Mouse (Mus musculus): ENCODE data around the gene Arl8a. TPM values are rescaled to one million over a fixed set of nuclear protein-coding genes. Genes with fewer than 3 reads are reported as not detected.

Arl8a gene
- polyA plus RNA-seq, 1 experiment, result 51.4 TPM

- Histone ChIP-seq H3ac (ENCODE audit: control insufficient read depth, insufficient read length, low read depth) (no peak overlapping the region), H3K4me3 (ENCODE audit: insufficient read depth, poor library complexity, severe bottlenecking) (no peak overlapping the region), H3K27me3 (ENCODE audit: control insufficient read depth, insufficient read depth, insufficient read length) (no peaks in the 10 kb centered on the region), H3K79me3 (ENCODE audit: low read depth) (no peaks in the 10 kb centered on the region), H3K36me3 (ENCODE audit: control insufficient read depth, insufficient read depth) (no peaks in the 10 kb centered on the region), H3K79me2 (ENCODE audit: control insufficient read depth, insufficient read depth) (no peaks in the 10 kb centered on the region)
- peak; percentile 81 for TF ChIP-seq USF1 (IDR thresholded peaks at IDR 0.05; ENCODE audit: low read depth)
- TF ChIP-seq MAX (IDR thresholded peaks at IDR 0.05), result no peak
- no peak for TF ChIP-seq CEBPB (IDR thresholded peaks at IDR 0.05; ENCODE audit: low read depth)
These were observed 16.1 kb upstream of the Arl8a start for GRCm38 (mm10) chr1:135130376-135131018.

- no peak overlapping the region for H3ac ChIP-seq (ENCODE audit: control insufficient read depth, insufficient read length, low read depth)
- H3K27me3 ChIP-seq (ENCODE audit: control insufficient read depth, insufficient read depth, insufficient read length), result no peaks in the 10 kb centered on the region
- H3K79me2 ChIP-seq (ENCODE audit: control insufficient read depth, insufficient read depth), result no peaks in the 10 kb centered on the region
- H3K36me3 ChIP-seq (ENCODE audit: control insufficient read depth, insufficient read depth), result no peaks in the 10 kb centered on the region
- H3K4me3 ChIP-seq (ENCODE audit: insufficient read depth, poor library complexity, severe bottlenecking), result no peak overlapping the region
- H3K79me3 ChIP-seq (ENCODE audit: low read depth), result no peaks in the 10 kb centered on the region
- TF ChIP-seq MYOG (IDR thresholded peaks at IDR 0.05; ENCODE audit: control insufficient read depth, extremely low read depth, insufficient read length), result no peak
- TF ChIP-seq MYOD1 (IDR thresholded peaks at IDR 0.05; ENCODE audit: control insufficient read depth, insufficient read length, low read depth), result no peak
- TF ChIP-seq MAX (IDR thresholded peaks at IDR 0.05), result no peak
- no peak for TF ChIP-seq CEBPB (IDR thresholded peaks at IDR 0.05; ENCODE audit: low read depth)
- TF ChIP-seq USF1 (IDR thresholded peaks at IDR 0.05; ENCODE audit: low read depth), result no peak
- no peak for TF ChIP-seq FOSL1 (IDR thresholded peaks at IDR 0.05; ENCODE audit: insufficient read depth, low read length, poor library complexity, severe bottlenecking)
- TF ChIP-seq CTCF (IDR thresholded peaks at IDR 0.05; ENCODE audit: control insufficient read depth, insufficient read depth, insufficient read length), result no peak
These were observed 15.6 kb upstream of the Arl8a start for GRCm38 (mm10) chr1:135131034-135131433.

DNA sequence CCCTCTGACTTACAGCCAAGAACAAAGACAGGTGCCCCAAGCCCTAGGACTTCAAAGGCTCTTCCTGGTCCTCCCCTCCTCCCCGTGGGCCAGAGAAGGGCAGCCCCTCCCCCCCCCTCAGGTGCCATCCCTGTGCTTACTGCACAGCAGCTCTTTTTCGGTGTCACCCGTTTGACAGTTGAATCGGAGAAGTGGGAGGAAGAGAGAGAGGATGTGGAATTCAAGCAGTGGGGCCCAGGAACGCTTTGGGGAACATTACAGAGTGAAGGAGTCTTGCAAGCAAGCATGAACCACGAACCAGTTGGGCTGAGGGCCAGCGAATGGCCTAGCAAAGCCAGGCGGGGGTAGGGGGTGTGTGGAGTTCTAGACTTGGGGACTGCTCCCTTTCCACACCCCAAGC lies 15.1 kb upstream of the Arl8a start:
- no peak overlapping the region for H3K4me3 ChIP-seq (ENCODE audit: insufficient read depth, poor library complexity, severe bottlenecking)
- no peaks in the 10 kb centered on the region for H3K27me3 ChIP-seq (ENCODE audit: control insufficient read depth, insufficient read depth, insufficient read length)
- no peak overlapping the region for H3ac ChIP-seq (ENCODE audit: control insufficient read depth, insufficient read length, low read depth)
- TF ChIP-seq USF1 (IDR thresholded peaks at IDR 0.05; ENCODE audit: low read depth) (no peak), CEBPB (IDR thresholded peaks at IDR 0.05; ENCODE audit: low read depth) (no peak), FOSL1 (IDR thresholded peaks at IDR 0.05; ENCODE audit: insufficient read depth, low read length, poor library complexity, severe bottlenecking) (no peak), MYOD1 (IDR thresholded peaks at IDR 0.05; ENCODE audit: control insufficient read depth, insufficient read length, low read depth) (no peak), MYOG (IDR thresholded peaks at IDR 0.05; ENCODE audit: control insufficient read depth, extremely low read depth, insufficient read length) (no peak), CTCF (IDR thresholded peaks at IDR 0.05; ENCODE audit: control insufficient read depth, insufficient read depth, insufficient read length) (no peak), MAX (IDR thresholded peaks at IDR 0.05) (no peak)
- no peaks in the 10 kb centered on the region for H3K79me3 ChIP-seq (ENCODE audit: low read depth)
- H3K36me3 ChIP-seq (ENCODE audit: control insufficient read depth, insufficient read depth), result no peaks in the 10 kb centered on the region
- no peaks in the 10 kb centered on the region for H3K79me2 ChIP-seq (ENCODE audit: control insufficient read depth, insufficient read depth)

GRCm38 (mm10) chr1:135132473-135132872 lies 14.2 kb upstream of the Arl8a start, which contains the start of gene Ptpn7:
Ptpn7 (plus strand) TSS chr1:135132700.
- H3K27me3 ChIP-seq (ENCODE audit: control insufficient read depth, insufficient read depth, insufficient read length), result no peaks in the 10 kb centered on the region
- H3K36me3 ChIP-seq (ENCODE audit: control insufficient read depth, insufficient read depth), result no peaks in the 10 kb centered on the region
- H3K79me2 ChIP-seq (ENCODE audit: control insufficient read depth, insufficient read depth), result no peaks in the 10 kb centered on the region
- no peak within 1 kb of the TSS for H3K4me3 ChIP-seq (ENCODE audit: insufficient read depth, poor library complexity, severe bottlenecking)
- TF ChIP-seq MYOG (IDR thresholded peaks at IDR 0.05; ENCODE audit: control insufficient read depth, extremely low read depth, insufficient read length), result no peak
- no peak for TF ChIP-seq MAX (IDR thresholded peaks at IDR 0.05)
- TF ChIP-seq MYOD1 (IDR thresholded peaks at IDR 0.05; ENCODE audit: control insufficient read depth, insufficient read length, low read depth), result no peak
- peak; percentile 89 for TF ChIP-seq CTCF (IDR thresholded peaks at IDR 0.05; ENCODE audit: control insufficient read depth, insufficient read depth, insufficient read length)
- H3ac ChIP-seq (ENCODE audit: control insufficient read depth, insufficient read length, low read depth), result no peak within 1 kb of the TSS
- no peaks in the 10 kb centered on the region for H3K79me3 ChIP-seq (ENCODE audit: low read depth)

- Histone ChIP-seq H3ac (ENCODE audit: control insufficient read depth, insufficient read length, low read depth) (no peak overlapping the region), H3K4me3 (ENCODE audit: insufficient read depth, poor library complexity, severe bottlenecking) (no peak overlapping the region), H3K79me3 (ENCODE audit: low read depth) (no peaks in the 10 kb centered on the region), H3K79me2 (ENCODE audit: control insufficient read depth, insufficient read depth) (no peaks in the 10 kb centered on the region), H3K27me3 (ENCODE audit: control insufficient read depth, insufficient read depth, insufficient read length) (no peaks in the 10 kb centered on the region), H3K36me3 (ENCODE audit: control insufficient read depth, insufficient read depth) (no peaks in the 10 kb centered on the region)
- TF ChIP-seq MYOG (IDR thresholded peaks at IDR 0.05; ENCODE audit: control insufficient read depth, extremely low read depth, insufficient read length) (no peak), CTCF (IDR thresholded peaks at IDR 0.05; ENCODE audit: control insufficient read depth, insufficient read depth, insufficient read length) (no peak), CEBPB (IDR thresholded peaks at IDR 0.05; ENCODE audit: low read depth) (no peak), FOSL1 (IDR thresholded peaks at IDR 0.05; ENCODE audit: insufficient read depth, low read length, poor library complexity, severe bottlenecking) (no peak), MAX (IDR thresholded peaks at IDR 0.05) (no peak), USF1 (IDR thresholded peaks at IDR 0.05; ENCODE audit: low read depth) (no peak), MYOD1 (IDR thresholded peaks at IDR 0.05; ENCODE audit: control insufficient read depth, insufficient read length, low read depth) (no peak)
These were observed 13.7 kb upstream of the Arl8a start for GRCm38 (mm10) chr1:135132893-135133369.
